Mouse (Mus musculus) hematopoietic stem cell, adult 5-6 weeks (primary cell): ENCODE data around the gene Ift52. TPM values are rescaled to one million over a fixed set of nuclear protein-coding genes. Genes with fewer than 3 reads are reported as not detected.

Experiments used
- ATAC-seq, 2 experiments: fragments of 125-278 bp in 1 of 2; replicated peaks in 1 of 2; 2 replicates each; pipeline ENCODE4 v1.8.0; 2016 to 2017; ENCODE audit warnings: inconsistent platforms in 2 of 2, mild to moderate bottlenecking in 2 of 2, moderate number of reproducible peaks in 2 of 2, low read depth in 1 of 2, moderate TSS enrichment in 1 of 2; ENCODE audit not compliant: low FRiP score in 2 of 2, poor library complexity in 2 of 2, severe bottlenecking in 2 of 2, insufficient read depth in 1 of 2, low TSS enrichment in 1 of 2
- total RNA-seq: library from RNA; stranded (forward); fragments of 172-1452, 232-1000 nt; gene quantifications from 2 replicates; pipeline ENCODE4 v1.2.3, GENCODE M21; 2017

The Ift52 gene
- total RNA-seq, 1 experiment from 2014 or later = 30.3 TPM

DNA sequence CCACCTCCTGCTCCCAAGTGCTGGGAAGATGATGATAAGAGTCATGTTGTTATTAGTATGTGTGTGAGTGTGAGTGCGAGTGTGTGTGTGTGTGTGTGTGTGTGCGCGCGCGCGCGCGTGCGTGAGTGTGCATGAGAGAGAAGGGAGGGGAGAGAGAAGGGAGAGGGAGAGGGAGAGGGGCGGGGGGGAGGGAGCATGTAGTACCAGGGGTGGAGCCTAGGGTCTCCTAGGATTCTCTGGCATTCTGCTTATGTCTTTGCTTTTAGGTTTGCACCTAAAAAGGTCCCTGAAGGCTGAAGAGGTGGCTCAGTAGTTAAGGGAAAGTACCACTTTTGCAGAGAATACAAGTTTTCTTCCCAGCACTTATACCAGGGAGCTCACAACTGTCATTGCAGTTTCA, 77.8 kb downstream of the Ift52 start:
- no peak for ATAC-seq

Other genes with a start within 250 kb of the Ift52 start
- 272 and 354 TPM in 2 replicates for gene Srsf6, start 85.8 kb upstream of the Ift52 start, total RNA-seq
- gene L3mbtl1, start 73.9 kb upstream of the Ift52 start, total RNA-seq = not detected in 2 replicates
- not detected in 2 replicates for gene Sgk2, start 30.0 kb upstream of the Ift52 start, total RNA-seq
- 10.1 and 20.6 TPM in 2 replicates for gene Mybl2, start 37.3 kb downstream of the Ift52 start, total RNA-seq
- not detected in 2 replicates for gene Gtsf1l, start 70.5 kb downstream of the Ift52 start, total RNA-seq
- gene Tox2, start 185.8 kb downstream of the Ift52 start, total RNA-seq = not detected in 2 replicates